Comparison of ENCODE assay signal across 22 mouse cellular contexts in genomic region chr19:24983857-24984498, GRCm38 (mm10). TPM values are rescaled to one million over a fixed set of nuclear protein-coding genes. Genes with fewer than 3 reads are reported as not detected.
DNase-seq lines count a peak whose midpoint lies in the region; ATAC-seq and TF ChIP-seq lines count a peak whose summit lies in the region.
"Had no signal": no experiment of that assay in that cellular context is flagged by ENCODE, and none has a peak within 500 bp of the region (broad histone marks: within the 10 kb centered on the region; RNA-seq: fewer than 3 reads in every experiment).

No protein-coding gene starts in this region.

- ATAC-seq in kidney, postnatal 0 days (replicated peaks; ENCODE audit: low FRiP score, low read depth): no peak
- ATAC-seq in activated CD4-positive, CD25-positive, alpha-beta regulatory T cell, adult 4 months: peak; percentile 63
- ATAC-seq: forebrain, embryonic 15.5 days; hindbrain, postnatal 0 days; intestine, embryonic 15.5 days had no signal

- H3K4me3 ChIP-seq in kidney, postnatal 0 days (replicated peaks; ENCODE audit: low read depth, low read length): no peak overlapping the region
- H3K4me3 ChIP-seq in lung, adult 2 months (replicated peaks; ENCODE audit: extremely low read depth, low read depth, low read length): no peak overlapping the region
- H3K4me3 ChIP-seq: embryonic facial prominence, embryonic 12.5 days; embryonic facial prominence, embryonic 15.5 days; forebrain, embryonic 15.5 days; intestine, embryonic 15.5 days had no signal

- H3K9ac ChIP-seq in kidney, postnatal 0 days (ENCODE audit: low read depth, low read length): no peak overlapping the region
- H3K9ac ChIP-seq: embryonic facial prominence, embryonic 12.5 days; embryonic facial prominence, embryonic 15.5 days; forebrain, embryonic 15.5 days; hindbrain, embryonic 14.5 days; intestine, embryonic 15.5 days had no signal

- peak overlapping the region; percentile 21; the same call in 1 of the 2 replicates for H3K27ac ChIP-seq in kidney, postnatal 0 days
- H3K27ac ChIP-seq: embryonic facial prominence, embryonic 12.5 days; embryonic facial prominence, embryonic 15.5 days; forebrain, embryonic 15.5 days; hindbrain, embryonic 14.5 days; hindbrain, postnatal 0 days; intestine, embryonic 15.5 days had no signal

- 51% methylated on average over 7 of the region's 7 CpGs for WGBS in kidney, postnatal 0 days
- WGBS in lung, adult 2 months: 69% methylated on average over 7 of the region's 7 CpGs

- intact Hi-C loops in gastrocnemius, postnatal 36 days (cut with DNase I): no loop called here

- no peaks in the 10 kb centered on the region for H3K9me3 ChIP-seq in kidney, postnatal 0 days (replicated peaks; ENCODE audit: low read length)
- H3K9me3 ChIP-seq: embryonic facial prominence, embryonic 12.5 days; embryonic facial prominence, embryonic 15.5 days; forebrain, embryonic 15.5 days; intestine, embryonic 15.5 days had no signal

- H3K27me3 ChIP-seq in kidney, postnatal 0 days (ENCODE audit: insufficient read depth, low read length): no peaks in the 10 kb centered on the region
- H3K27me3 ChIP-seq: embryonic facial prominence, embryonic 12.5 days; embryonic facial prominence, embryonic 15.5 days; forebrain, embryonic 15.5 days; intestine, embryonic 15.5 days had no signal

- no peaks in the 10 kb centered on the region for H3K36me3 ChIP-seq in kidney, postnatal 0 days (ENCODE audit: insufficient read depth, low read length)
- H3K36me3 ChIP-seq: embryonic facial prominence, embryonic 12.5 days; embryonic facial prominence, embryonic 15.5 days; forebrain, embryonic 15.5 days; intestine, embryonic 15.5 days had no signal

- no peaks in the 10 kb centered on the region for H3K4me1 ChIP-seq in kidney, postnatal 0 days (replicated peaks; ENCODE audit: insufficient read depth, low read length)
- H3K4me1 ChIP-seq in lung, adult 2 months (ENCODE audit: control insufficient read depth, insufficient read depth, low read length): no peaks in the 10 kb centered on the region
- H3K4me1 ChIP-seq: embryonic facial prominence, embryonic 12.5 days; embryonic facial prominence, embryonic 15.5 days had no signal

- no peak for TF ChIP-seq CTCF in kidney, postnatal 0 days (IDR thresholded peaks at IDR 0.05; ENCODE audit: low read depth)
- TF ChIP-seq CTCF in lung, adult 2 months (IDR thresholded peaks at IDR 0.05; ENCODE audit: insufficient read depth, low read length): no peak

- H3K4me2 ChIP-seq in kidney, postnatal 0 days (ENCODE audit: low read length): no peak overlapping the region
- H3K4me2 ChIP-seq: embryonic facial prominence, embryonic 12.5 days; embryonic facial prominence, embryonic 15.5 days; forebrain, embryonic 15.5 days; heart, embryonic 11.5 days; hindbrain, embryonic 14.5 days; intestine, embryonic 15.5 days had no signal

- no peak for TF ChIP-seq POLR2A in lung, adult 2 months (IDR thresholded peaks at IDR 0.05; ENCODE audit: borderline replicate concordance, extremely low read depth, low read depth, low read length)

- peak; percentile 21 for DNase-seq in heart, adult 11 months
- no peak for DNase-seq in heart, postnatal 4 days
- DNase-seq in kidney, postnatal 0 days (ENCODE audit: low spot score): no peak
- no peak for DNase-seq in kidney, postnatal 14 days
- DNase-seq in neural tube, embryonic 10.5 days (ENCODE audit: extremely low spot score, low spot score): no peak
- no peak for DNase-seq in gastrocnemius, postnatal 36 days
- DNase-seq in lung, adult 2 months: no peak
- DNase-seq: adrenal gland, adult 2 months; adrenal gland, postnatal 14 days; cerebellum, adult 11 months; cerebellum, adult 2 months; cerebellum, adult 9-11 months; cerebellum, postnatal 25 days; gastrocnemius, postnatal 25 days had no signal

RNA-seq across cellular contexts. Expression of gene Dock8, which starts 15.4 kb away (rescaled TPM):
- 10 to 100 TPM; 11.4 to 13.9 TPM for total RNA-seq in heart, postnatal 4 days (2021)
- polyA plus RNA-seq in kidney, postnatal 0 days (2015; fragmentation: Nextera tagmentation; extraction: Ambion mirVana): 8.0 and 9.0 TPM in 2 replicates
- polyA plus RNA-seq in activated CD4-positive, CD25-positive, alpha-beta regulatory T cell, adult 4 months (2017; shearing (Covaris generic)): 10 to 100 TPM; 66.0 to 95.4 TPM
- 1 to 10 TPM; 3.1 to 3.8 TPM for total RNA-seq in gastrocnemius, postnatal 36 days (2021)
- 19.8 and 25.1 TPM in 2 replicates for polyA plus RNA-seq in lung, adult 2 months (2012; rRNA removed)

RNA-seq across cellular contexts. Expression of gene Cbwd1, which starts 22.6 kb away (rescaled TPM):
- 10 to 100 TPM; 11.5 to 12.9 TPM for total RNA-seq in heart, postnatal 4 days (2021)
- 19.8 and 20.4 TPM in 2 replicates for polyA plus RNA-seq in kidney, postnatal 0 days (2015; fragmentation: Nextera tagmentation; extraction: Ambion mirVana)
- polyA plus RNA-seq in activated CD4-positive, CD25-positive, alpha-beta regulatory T cell, adult 4 months (2017; shearing (Covaris generic)): 10 to 100 TPM; 17.4 to 22.3 TPM
- total RNA-seq in gastrocnemius, postnatal 36 days (2021): 10 to 100 TPM; 13.3 to 15.1 TPM
- polyA plus RNA-seq in lung, adult 2 months (2012; rRNA removed): 0.96 and 2.6 TPM in 2 replicates
